Mouse (Mus musculus): Measurements from ENCODE around the gene Hils1. TPM values are rescaled to one million over a fixed set of nuclear protein-coding genes. Genes with fewer than 3 reads are reported as not detected.
"Not testable (repeated sequence)": the region's sequence is repeated elsewhere in the genome, so short reads cannot be mapped to it uniquely, and the experiment has no call there.

Hils1 gene
- total RNA-seq, 2 experiments from 2014 or later, result not detected

DNA sequence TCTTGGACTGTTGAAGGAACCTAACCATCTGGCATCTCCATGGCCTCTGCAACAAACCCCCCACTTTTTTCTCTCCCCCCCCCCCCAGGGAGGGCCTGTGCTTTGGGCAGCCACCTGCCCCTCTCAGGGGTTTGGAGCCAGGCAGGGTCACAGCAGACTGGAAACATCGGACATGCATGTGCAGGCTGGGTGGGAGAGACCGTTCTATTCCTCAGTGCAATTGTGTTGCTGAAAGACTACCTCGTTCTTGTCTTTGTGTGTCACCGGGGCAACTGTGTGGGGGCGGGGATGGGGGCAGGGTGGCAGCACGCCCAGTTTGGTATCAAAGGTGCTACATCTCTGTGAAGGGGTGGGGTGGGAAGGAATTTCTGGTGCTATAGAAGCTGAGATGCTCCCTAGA lies 15.2 kb upstream of the Hils1 start:
- no peak for DNase-seq (ENCODE audit: low spot score in 2 of 2)

DNA sequence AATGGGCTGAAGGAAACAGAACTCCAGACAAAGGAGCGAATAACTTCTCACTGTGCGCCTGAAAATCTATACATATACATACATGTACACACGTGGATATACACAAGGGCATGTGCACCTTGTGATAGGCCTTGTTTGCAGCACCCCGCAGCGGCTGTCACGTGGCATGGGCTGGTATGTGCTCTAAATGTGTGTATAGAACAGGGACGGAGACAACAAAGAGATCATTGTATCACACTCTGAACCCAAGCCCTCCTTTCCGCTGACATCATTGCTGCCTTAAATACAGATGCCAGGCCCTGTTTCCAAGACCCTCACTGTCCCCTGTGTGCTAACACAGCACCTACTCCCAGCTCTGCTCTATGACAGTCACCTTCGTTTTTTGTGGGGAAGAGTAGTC lies 12.3 kb upstream of the Hils1 start:
- no peak for DNase-seq (ENCODE audit: low spot score in 2 of 2)

DNA sequence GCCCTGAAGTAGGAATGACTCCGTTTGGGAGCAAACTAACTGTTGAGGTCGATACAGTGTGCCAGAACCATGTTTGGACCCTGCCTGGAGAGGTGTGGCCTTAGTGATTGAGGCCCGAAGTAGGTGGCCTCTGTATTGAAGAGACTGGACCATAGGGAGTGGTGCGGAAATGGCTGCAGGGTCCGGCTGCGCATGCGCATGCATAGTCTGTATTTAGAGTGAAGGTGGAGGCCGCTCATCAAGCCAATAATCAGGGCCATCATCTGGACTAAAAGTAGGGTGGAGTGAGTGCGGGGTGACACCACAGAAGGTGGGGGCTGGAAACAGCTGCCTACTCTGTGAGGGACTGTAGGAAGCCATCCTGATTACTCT lies 9.7 kb upstream of the Hils1 start:
- DNase-seq (ENCODE audit: low spot score in 2 of 2), result no peak

DNA sequence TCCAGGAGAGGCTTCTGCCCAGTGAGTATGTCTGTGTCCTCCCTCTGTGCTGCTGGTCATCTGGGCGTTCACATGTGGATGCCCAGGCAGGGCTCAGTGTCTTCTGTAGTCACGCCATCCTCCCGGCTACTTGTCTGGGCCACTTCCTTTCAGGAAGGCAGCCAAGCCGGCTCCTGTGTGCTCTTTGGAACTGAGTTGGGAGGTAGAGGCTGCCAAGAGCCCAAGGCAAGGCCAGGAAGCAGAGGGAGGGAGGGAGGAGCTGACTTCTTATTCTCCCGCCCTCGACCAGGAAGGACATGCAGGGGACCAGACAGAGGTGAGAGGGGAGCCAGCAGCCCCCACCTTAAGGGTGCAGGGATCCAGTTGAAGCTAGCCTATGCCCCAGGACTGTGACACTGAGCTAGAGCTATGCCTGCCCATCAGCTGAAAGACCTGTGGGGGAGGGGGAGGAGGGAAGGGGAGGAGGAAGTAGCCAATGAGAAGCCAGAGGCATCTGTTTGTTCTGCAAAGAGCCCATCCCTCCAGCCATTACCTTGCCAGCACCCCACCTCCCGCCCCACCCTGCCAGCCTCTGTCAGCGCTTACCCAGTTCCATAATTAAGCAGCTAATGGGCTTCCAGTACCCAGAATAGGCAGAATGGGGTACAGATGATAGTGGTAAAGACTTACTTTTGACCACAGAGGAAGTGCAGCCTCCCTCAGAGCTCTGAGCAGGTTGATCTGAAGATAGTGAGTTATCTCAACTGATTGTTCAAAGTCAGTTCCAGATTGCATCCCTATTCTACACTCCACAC lies 9.1 kb upstream of the Hils1 start:
- DNase-seq (ENCODE audit: low spot score in 2 of 2), result peak in 1 of 2 experiments; percentile 25

DNA sequence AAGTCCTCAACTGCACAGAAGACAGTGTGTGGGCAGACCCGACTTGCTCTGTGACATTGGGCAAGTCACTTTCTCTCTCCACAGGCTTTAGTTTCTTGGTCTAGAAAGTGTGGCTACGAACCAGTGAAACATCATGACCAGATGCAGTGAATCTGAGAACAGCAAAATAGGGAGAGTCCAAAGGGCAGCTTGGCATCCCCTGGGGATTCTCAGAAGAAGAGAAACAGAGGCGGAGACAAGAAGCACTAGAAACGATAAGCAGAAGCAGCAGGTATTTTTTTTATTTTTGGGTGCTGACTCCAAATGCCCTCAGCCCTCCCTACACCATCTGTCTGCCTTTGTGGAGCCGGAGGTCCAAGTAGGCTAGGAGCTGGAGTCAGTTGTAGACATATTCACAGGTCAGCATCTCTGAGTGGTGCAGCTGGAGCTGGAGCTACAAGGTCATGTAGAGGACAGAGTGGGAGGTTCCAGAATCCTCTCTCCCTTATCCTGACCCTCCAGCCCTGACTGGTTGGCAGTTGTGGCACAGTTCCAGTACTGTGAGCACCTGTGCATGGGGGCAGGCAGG lies 4.8 kb upstream of the Hils1 start:
- DNase-seq (ENCODE audit: low spot score in 2 of 2), result no peak

DNA sequence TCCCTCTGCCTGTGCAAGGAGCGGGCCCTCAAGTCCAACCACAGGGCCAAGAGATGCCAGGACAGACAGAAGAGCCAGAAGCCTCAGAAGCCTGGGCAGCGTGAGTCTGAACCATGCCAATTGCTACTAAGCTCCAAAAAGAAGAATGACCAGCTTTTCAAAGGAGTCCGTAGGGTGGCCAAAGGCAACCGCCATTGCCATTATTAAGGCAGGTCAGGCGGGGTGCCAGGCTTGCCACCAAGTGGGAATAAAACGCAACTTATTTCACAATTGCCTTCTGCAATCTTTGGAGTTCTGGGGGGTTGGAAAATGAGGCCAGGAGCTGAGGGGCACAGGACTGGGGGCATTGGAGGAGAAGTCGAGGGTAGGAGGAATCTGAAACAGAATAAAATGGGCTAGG lies 794 bp downstream of the Hils1 start:
- no peak for DNase-seq (ENCODE audit: low spot score in 2 of 2)

DNA sequence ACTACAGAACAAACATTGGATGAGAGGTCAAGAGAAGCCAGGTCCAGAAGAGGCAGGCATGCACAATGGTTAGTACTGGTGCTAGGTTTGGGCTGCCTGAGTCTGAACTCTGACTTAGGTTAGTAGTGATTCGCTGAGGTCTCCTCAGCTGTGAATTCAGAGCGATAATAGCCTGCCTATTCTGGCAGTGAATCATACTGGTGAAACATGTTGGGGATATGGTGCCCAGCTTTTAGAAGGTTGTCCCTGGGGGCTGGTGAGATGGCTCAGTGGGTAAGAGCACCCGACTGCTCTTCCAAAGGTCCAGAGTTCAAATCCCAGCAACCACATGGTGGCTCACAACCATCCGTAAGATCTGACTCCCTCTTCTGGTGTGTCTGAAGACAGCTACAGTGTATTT lies 2.3 kb downstream of the Hils1 start:
- DNase-seq (ENCODE audit: low spot score in 2 of 2), result not testable (repeated sequence)

DNA sequence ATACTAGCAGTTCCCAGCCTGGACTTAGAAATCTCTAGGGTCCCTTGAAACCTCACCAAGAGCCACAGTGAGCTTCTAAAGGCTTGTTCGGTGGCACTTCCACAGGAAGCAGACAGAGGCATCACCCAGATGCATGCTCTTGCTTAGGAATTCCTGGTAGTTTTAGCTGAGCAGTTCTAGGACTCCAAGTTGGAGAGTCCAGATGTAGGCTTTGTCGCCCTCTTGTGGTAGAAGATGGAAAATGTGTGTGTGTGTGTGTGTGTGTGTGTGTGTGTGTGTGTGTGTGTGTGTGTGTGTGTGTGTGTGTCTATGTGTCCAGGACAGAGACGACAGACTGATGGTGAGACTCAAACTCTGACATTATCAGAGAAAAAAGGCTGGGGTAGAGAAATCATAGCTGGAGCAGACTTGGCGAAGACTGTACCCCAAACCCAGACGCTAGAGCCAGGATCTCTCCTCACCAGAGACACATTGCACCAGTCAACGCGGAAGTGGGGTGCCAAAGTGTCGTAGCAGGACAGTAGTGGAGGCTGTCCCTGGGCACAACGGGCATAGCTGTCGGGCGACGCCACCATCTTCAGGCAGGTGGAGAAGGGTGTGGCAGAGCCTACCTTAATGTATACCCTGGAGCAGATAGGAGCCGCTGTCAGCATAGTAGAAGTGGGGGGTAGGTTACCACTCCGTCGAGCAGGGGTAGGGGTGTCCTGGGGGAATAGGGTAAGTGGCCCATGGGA lies 3.0 kb downstream of the Hils1 start:
- peak; percentile 57 to 64 for DNase-seq (ENCODE audit: low spot score in 2 of 2)

DNA sequence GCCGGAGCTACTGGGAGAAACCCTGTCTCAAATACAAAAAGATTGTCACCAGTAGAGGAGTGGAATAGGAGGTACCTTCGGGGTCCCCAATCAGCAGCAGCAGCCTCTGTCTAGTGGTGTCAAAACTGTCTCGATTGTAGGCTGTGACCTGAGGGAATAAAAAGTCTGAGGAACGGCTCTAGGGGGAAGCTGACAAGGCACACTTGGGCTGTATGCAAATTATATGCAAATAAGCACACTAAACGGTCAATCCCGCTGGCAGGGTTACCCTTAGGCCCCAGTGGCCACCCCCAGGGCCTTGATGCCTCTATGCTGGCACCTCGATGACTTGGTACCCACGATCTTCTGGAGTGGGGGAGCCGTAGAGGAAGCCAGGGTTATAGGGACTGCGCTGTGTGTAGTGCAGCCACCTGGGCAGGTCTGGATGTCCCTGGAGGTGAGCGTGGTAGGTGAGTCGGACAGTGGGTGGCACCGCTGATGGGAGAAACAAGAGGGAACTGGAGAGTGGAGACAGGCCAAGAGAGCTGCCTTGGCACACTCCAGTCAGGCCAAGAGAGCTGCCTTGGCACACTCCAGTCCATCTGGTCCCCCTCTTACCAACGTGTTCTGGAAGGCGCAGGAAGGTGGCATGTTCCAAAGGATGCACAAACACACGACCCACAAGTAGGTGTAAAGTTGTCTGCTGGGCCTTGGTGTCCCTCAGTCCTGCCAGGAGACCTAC lies 4.7 kb downstream of the Hils1 start:
- no peak for DNase-seq (ENCODE audit: low spot score in 2 of 2)

DNA sequence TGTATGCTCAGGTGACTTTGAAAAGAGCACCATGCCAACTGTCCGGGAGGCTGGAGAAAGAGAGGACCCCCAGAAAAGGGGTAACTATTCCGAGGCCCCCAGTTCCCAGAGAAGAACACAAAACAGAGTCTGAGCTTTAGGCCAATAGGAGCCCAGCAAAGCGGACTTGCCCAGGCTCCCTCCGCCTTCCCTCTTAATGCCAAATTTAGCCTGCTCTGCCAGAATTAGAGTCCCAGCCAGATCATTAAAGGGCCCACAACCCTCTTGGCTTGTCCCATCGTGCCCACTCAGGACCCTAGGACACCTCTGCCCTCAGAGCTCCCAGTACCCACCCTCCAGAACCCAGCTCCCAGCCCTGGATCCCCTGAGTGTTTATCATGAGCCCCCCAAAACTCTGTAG lies 5.5 kb downstream of the Hils1 start:
- DNase-seq (ENCODE audit: low spot score in 2 of 2), result no peak

DNA sequence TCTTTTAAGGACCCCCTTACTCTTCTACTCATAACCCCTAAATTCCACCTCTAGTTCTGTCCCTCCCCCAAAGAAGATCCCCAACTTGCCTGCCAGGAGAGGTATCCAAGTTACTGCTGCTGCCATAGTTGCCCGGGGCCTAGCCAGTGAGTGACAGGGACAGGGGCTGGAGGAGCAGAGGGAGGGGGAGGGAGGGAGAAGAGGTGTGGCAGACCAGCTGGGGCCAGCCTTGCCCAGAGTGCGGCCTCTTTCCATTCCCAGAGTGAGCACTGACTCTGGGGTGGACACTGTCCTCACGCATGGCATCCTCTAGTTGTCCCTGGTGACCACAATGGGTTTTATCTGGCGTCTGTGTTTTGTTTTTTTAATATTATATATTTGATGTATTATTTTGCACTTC lies 5.9 kb downstream of the Hils1 start:
- no peak for DNase-seq (ENCODE audit: low spot score in 2 of 2)

DNA sequence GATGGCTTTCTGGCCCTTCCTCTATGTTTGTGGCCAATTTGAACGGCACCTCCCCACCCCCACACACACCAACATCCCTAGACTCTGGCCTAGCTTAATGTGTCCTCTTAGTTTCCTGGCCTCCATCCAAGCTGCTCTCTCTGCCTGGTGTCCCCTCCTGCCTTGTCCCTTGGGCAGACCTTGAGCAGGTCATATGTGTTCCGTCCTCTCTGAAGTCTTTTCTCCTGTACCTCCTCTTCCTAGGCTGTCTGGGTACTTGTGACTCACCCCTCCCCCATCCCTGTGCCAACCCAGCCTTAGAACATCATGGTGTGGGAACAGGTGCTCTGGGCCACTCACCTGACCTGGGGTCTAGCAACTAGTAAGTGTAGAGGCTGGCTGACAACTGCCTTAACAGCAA lies 7.6 kb downstream of the Hils1 start:
- no peak for DNase-seq (ENCODE audit: low spot score in 2 of 2)

DNA sequence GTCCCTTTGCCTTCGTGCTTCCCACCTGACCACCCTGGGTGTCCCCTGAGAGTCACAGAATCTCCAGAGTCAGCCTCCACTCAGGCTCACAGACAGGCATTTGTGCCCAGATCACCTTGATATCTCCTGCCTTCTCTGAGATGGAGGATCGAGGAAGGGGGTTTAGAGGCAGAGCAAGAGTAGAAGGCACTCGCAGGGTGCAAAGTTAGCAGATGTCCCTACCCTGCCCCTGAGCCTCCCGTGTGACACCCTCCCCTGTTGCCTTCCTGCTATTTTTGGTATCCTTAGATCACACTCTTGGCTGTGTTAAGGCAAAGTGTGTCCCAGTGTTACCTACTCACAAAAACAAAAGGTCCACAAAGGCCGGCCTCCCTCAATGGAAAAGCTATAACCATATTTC lies 8.8 kb downstream of the Hils1 start, which contains the start of gene Sgca:
TSS of gene Sgca (minus strand) at position 129 of the 400 bp plus-strand sequence.
- no peak for DNase-seq (ENCODE audit: low spot score in 2 of 2)

DNA sequence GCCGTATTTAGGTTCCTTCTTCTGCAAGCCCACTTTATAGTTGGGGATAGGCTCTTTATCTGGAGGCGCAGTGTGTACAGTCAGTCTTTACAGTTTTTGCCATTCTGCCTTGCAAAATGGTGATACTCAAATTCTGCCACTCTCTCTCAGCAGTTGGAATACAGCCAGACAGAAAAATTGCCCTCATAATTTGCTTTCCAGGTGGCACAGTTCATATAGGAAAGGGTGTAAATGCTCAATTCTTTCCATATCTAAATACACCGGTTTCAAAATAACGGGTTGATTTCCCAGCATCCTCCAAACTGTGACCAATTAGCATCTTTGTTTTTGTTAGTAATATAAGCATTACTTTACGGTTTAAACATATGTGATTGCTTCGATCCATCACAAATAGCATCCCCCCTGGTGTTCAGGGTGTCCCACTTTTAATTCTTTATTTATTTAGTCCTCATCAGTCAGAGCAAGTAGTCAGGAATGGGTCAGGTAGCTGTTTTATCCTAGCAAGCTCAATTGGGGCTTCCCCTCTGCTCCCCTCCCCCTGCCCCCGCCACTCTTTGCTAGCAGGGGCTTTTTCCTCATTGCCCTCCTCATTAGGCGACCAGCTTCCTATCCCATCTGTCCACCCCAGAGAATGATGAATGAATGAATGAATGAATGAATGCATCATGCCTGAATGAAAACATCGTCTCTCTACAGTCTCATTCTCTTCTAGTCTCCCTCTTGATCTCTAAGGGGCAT lies 11.0 kb downstream of the Hils1 start:
- no peak for DNase-seq (ENCODE audit: low spot score in 2 of 2)

DNA sequence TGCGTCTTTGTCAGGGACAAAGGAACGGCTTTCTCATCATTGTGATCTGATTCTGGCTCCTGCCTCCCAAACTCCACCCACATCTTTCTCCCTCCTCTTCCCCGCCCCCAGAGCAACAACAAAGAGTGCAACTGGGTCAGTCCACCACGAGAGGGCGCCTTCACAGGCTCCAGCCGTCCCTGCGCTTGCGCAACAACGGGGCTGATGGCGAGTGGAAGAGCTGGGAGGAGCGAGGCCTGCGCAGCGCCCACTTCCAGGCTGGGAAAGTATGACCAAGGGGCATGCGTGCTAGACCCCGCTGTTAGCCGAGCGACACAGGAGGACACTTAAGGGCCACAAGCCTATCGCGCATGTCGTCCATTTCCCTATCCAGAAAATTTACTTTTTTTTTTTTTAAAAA lies 11.6 kb downstream of the Hils1 start:
- DNase-seq (ENCODE audit: low spot score in 2 of 2), result peak; percentile 88 to 98

DNA sequence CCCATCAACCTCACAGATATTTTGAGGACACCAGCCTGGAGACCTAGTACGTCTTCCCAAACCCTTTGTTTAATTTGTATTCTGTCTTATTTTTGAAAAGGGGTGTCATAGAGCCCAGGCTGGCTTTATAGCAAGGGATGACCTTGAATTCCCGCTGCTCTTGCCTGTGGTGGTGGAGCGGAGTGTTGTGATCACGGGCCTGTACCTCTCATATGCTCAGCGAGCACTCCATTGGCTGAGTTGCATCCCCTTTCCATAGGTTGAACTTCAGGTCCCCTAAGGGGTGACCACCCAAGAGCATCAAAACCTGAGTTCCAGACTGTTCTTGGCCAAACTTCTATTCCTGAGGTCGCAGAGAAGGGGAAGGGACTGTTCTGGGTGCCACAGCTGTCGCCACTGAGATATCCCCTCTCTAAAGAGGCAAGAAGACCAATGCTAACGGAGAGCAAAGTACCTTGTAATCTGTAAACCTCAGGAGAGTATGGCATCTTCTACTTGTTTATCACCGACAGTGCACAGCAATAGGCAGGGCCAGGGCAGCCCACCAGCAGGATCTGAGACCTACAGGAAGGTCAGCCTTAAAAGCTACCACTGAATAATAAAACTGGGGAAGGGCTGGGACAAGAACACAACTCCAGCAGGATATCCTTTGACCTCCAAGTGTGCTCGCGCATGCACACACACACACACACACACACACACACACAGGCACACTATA lies 12.2 kb downstream of the Hils1 start:
- DNase-seq (ENCODE audit: low spot score in 2 of 2), result no peak

DNA sequence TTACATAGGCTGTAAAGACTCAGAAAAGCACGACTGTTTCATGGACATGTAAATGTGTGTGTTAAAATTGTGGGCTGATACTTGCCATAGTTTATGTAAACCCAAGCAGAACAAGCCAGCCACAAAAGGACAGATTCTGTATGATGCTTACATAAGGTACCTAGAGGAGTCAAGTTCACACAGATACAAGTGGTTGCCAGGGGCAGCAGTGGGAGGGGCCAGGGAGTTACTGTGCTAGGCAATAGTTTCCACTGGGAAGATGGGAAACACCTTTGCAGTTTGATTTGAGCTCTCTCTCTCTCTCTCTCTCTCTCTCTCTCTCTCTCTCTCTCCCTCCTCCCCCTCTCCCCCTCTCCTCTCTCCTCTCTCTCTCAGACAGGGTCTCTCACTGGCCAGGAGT lies 17.7 kb downstream of the Hils1 start:
- no peak for DNase-seq (ENCODE audit: low spot score in 2 of 2)

DNA sequence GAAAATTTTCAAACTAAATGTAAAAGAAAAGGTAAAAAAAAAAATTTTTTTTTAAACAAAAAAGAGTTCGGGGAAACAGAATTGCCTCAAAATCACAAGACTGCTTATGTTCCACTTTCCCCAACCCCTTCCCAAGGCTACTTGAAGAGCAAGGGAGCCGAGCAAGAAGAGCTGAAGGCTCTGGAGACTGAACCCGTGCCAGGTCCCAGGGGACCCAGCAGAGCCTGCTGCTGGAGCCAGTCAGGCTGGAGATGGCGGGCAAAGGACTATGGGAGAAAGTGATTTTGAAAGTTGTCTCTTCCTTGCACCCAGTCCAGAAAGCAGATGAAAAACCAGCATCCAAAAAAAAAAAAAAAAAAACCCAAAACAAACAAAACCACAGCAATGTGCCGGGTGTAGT lies 18.4 kb downstream of the Hils1 start:
- no peak for DNase-seq (ENCODE audit: low spot score in 2 of 2)

DNA sequence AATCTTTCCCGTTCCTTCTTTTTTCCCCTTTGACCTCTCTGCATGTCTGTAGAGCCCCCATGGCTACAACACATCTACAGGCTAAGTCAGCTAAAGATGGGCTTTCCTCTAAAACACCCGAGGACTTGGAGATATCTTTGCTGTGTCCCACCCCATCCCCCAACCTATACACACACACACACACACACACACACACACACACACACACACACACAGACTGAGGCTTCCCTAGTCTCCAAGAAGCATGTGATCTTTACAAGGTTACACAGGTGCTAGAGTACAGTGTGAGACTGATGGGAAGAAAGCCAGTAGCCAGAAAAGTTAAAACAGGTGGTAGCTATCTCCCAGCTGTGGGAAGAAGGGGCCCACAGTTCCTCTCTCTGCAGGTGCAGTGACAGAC lies 19.0 kb downstream of the Hils1 start:
- no peak for DNase-seq (ENCODE audit: low spot score in 2 of 2)

DNA sequence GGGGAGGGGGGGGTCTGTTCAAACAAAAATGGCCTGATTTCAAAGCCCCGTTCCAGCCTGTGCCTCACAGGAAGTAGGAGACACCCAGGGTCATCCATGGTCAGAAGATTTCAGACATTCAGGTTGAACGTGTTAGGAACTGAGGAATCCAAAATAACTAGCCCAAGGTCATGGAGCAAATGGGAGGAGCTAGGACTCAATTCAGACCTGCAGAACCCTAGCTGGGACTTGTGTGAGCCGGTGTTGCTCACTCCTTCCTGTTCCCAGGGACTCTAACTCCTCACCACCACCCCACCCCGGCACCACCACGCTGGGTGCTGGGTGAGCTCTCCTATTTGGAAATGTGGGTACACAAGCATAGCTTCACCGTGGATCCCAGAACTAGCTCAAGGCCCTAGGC lies 19.9 kb downstream of the Hils1 start:
- DNase-seq (ENCODE audit: low spot score in 2 of 2), result no peak
